Mouse (Mus musculus): ENCODE results near the gene Hcfc2. TPM values are rescaled to one million over a fixed set of nuclear protein-coding genes. Genes with fewer than 3 reads are reported as not detected.

Gene Hcfc2
- 10 to 100 TPM; 43.0 to 45.2 TPM for total RNA-seq (2021)

GRCm38 (mm10) chr10:82695956-82696355 lies at the start of gene Hcfc2:
TSS of gene Hcfc2 (plus strand) at chr10:82696160.
- DNase-seq (ENCODE audit: low spot score in 2 of 2): no peak
- intact Hi-C loops (cut with DNase I): loop anchor here (5.0 kb wide), 1 partner anchor 66 kb away; the partner anchor contains the start of gene Nfyb

GRCm38 (mm10) chr10:82647205-82647811 lies 48.7 kb upstream of the Hcfc2 start:
- intact Hi-C loops (cut with DNase I): no loop called here
- no peak for DNase-seq (ENCODE audit: low spot score in 2 of 2)

GRCm38 (mm10) chr10:82651221-82651620 lies 44.7 kb upstream of the Hcfc2 start:
- intact Hi-C loops (cut with DNase I): no loop called here
- no peak for DNase-seq (ENCODE audit: low spot score in 2 of 2)

GRCm38 (mm10) chr10:82652625-82653024 lies 43.3 kb upstream of the Hcfc2 start:
- DNase-seq (ENCODE audit: low spot score in 2 of 2): no peak
- intact Hi-C loops (cut with DNase I): no loop called here

- no peak for DNase-seq (ENCODE audit: low spot score in 2 of 2)
- intact Hi-C loops (cut with DNase I): no loop called here
Measured at GRCm38 (mm10) chr10:82654581-82654980, 41.4 kb upstream of the Hcfc2 start.

GRCm38 (mm10) chr10:82661820-82662219 lies 34.1 kb upstream of the Hcfc2 start:
- intact Hi-C loops (cut with DNase I): loop anchor here (1.0 kb wide), 2 partner anchors 18 to 37 kb away; no protein-coding TSS in a partner anchor
- DNase-seq (ENCODE audit: low spot score in 2 of 2): peak; percentile 67 to 97

GRCm38 (mm10) chr10:82662267-82662990 lies 33.5 kb upstream of the Hcfc2 start:
- peak in 1 of 2 experiments; percentile 76 for DNase-seq (ENCODE audit: low spot score in 2 of 2)
- intact Hi-C loops (cut with DNase I): loop anchor here (1.0 kb wide), 2 partner anchors 18 to 37 kb away; no protein-coding TSS in a partner anchor

- DNase-seq (ENCODE audit: low spot score in 2 of 2): no peak
- intact Hi-C loops (cut with DNase I): no loop called here
Measured at GRCm38 (mm10) chr10:82663289-82663688, 32.7 kb upstream of the Hcfc2 start.

- intact Hi-C loops (cut with DNase I): loop anchor here (1.0 to 2.0 kb wide), 2 partner anchors 33 to 97 kb away; no protein-coding TSS in a partner anchor
- no peak for DNase-seq (ENCODE audit: low spot score in 2 of 2)
Measured at GRCm38 (mm10) chr10:82665951-82666350, 30.0 kb upstream of the Hcfc2 start.

GRCm38 (mm10) chr10:82666436-82667234 lies 29.3 kb upstream of the Hcfc2 start:
- peak; percentile 91 to 95 for DNase-seq (ENCODE audit: low spot score in 2 of 2)
- intact Hi-C loops (cut with DNase I): loop anchor here (1.0 to 2.0 kb wide), 2 partner anchors 33 to 96 kb away; no protein-coding TSS in a partner anchor

GRCm38 (mm10) chr10:82670205-82670604 lies 25.8 kb upstream of the Hcfc2 start:
- intact Hi-C loops (cut with DNase I): no loop called here
- DNase-seq (ENCODE audit: low spot score in 2 of 2): no peak

- intact Hi-C loops (cut with DNase I): no loop called here
- peak in 1 of 2 experiments; percentile 67 for DNase-seq (ENCODE audit: low spot score in 2 of 2)
Measured at GRCm38 (mm10) chr10:82676949-82677348, 19.0 kb upstream of the Hcfc2 start.

- peak; percentile 67 to 96 for DNase-seq (ENCODE audit: low spot score in 2 of 2)
- intact Hi-C loops (cut with DNase I): loop anchor here (1.0 kb wide), 1 partner anchor 18 kb away; no protein-coding TSS in a partner anchor
Measured at GRCm38 (mm10) chr10:82680769-82681168, 15.2 kb upstream of the Hcfc2 start.

GRCm38 (mm10) chr10:82681639-82682038 lies 14.3 kb upstream of the Hcfc2 start:
- peak in 1 of 2 experiments; percentile 82 for DNase-seq (ENCODE audit: low spot score in 2 of 2)
- intact Hi-C loops (cut with DNase I): no loop called here

- intact Hi-C loops (cut with DNase I): no loop called here
- no peak for DNase-seq (ENCODE audit: low spot score in 2 of 2)
Measured at GRCm38 (mm10) chr10:82685440-82685839, 10.5 kb upstream of the Hcfc2 start.

GRCm38 (mm10) chr10:82689681-82690211 lies 6.2 kb upstream of the Hcfc2 start:
- intact Hi-C loops (cut with DNase I): no loop called here
- DNase-seq (ENCODE audit: low spot score in 2 of 2): peak in 1 of 2 experiments; percentile 60

- intact Hi-C loops (cut with DNase I): no loop called here
Measured at GRCm38 (mm10) chr10:82690494-82690893, 5.5 kb upstream of the Hcfc2 start, which contains the start of gene Glt8d2. TSS of gene Glt8d2 (minus strand) at chr10:82690650.

GRCm38 (mm10) chr10:82696453-82697079 lies 606 bp downstream of the Hcfc2 start:
- DNase-seq (ENCODE audit: low spot score in 2 of 2): no peak
- intact Hi-C loops (cut with DNase I): loop anchor here (5.0 kb wide), 1 partner anchor 66 kb away; the partner anchor contains the start of gene Nfyb

More at GRCm38 (mm10) chr10:82690494-82690893, 5.5 kb upstream of the Hcfc2 start, which contains the start of gene Glt8d2:
- DNase-seq (ENCODE audit: low spot score in 2 of 2): peak; percentile 54 to 78

All from left cerebral cortex, postnatal 25 days (tissue).